25 mouse cellular contexts compared by ENCODE assay signal in genomic region chr14:118569586-118569985, GRCm38 (mm10).
"Had no signal": no experiment of that assay in that cellular context is flagged by ENCODE, and none has a peak within 500 bp of the region (broad histone marks: within the 10 kb centered on the region; RNA-seq: fewer than 3 reads in every experiment).

No protein-coding gene starts in this region.

- H3K4me2 ChIP-seq: heart, embryonic 12.5 days; hindbrain, embryonic 14.5 days; intestine, embryonic 15.5 days; kidney, embryonic 15.5 days; limb, embryonic 12.5 days; liver, embryonic 11.5 days; liver, embryonic 13.5 days had no signal

- H3K27me3 ChIP-seq: heart, embryonic 12.5 days; intestine, embryonic 15.5 days; kidney, embryonic 15.5 days; liver, embryonic 13.5 days had no signal

- H3K36me3 ChIP-seq: heart, embryonic 10.5 days; heart, embryonic 12.5 days; intestine, embryonic 15.5 days; kidney, embryonic 15.5 days; limb, embryonic 10.5 days; limb, embryonic 12.5 days; liver, embryonic 13.5 days had no signal

- DNase-seq: gastrocnemius, postnatal 14 days; gastrocnemius, postnatal 36 days; heart, adult 18-20 months; heart, postnatal 14 days; heart, postnatal 36 days; kidney, adult 18-20 months; kidney, adult 9 months; kidney, postnatal 10 days; kidney, postnatal 25 days; kidney, postnatal 4 days; liver; liver, embryonic 13.5 days had no signal

- H3K4me3 ChIP-seq: heart, embryonic 10.5 days; heart, embryonic 12.5 days; intestine, embryonic 15.5 days; kidney, embryonic 15.5 days; layer of hippocampus, adult 2 months; left cerebral cortex, adult 2 months; limb, embryonic 10.5 days; limb, embryonic 12.5 days; liver, embryonic 13.5 days had no signal

- H3K27ac ChIP-seq: heart, embryonic 10.5 days; hindbrain, embryonic 14.5 days; intestine, embryonic 15.5 days; kidney, embryonic 15.5 days; layer of hippocampus, adult 2 months; left cerebral cortex, adult 2 months; limb, embryonic 10.5 days; limb, embryonic 12.5 days; liver, embryonic 13.5 days had no signal

- ATAC-seq: hindbrain, embryonic 16.5 days; inflammation-experienced regulatory T-cells, adult 6 months; intestine, embryonic 15.5 days; intestine, postnatal 0 days had no signal

- H3K9me3 ChIP-seq: heart, embryonic 10.5 days; heart, embryonic 12.5 days; intestine, embryonic 15.5 days; kidney, embryonic 15.5 days; limb, embryonic 10.5 days; limb, embryonic 12.5 days; liver, embryonic 13.5 days had no signal

- H3K4me1 ChIP-seq: heart, embryonic 10.5 days; heart, embryonic 12.5 days; intestine, embryonic 15.5 days had no signal

- H3K9ac ChIP-seq: heart, embryonic 12.5 days; hindbrain, embryonic 14.5 days; intestine, embryonic 15.5 days; kidney, embryonic 15.5 days; limb, embryonic 12.5 days; liver, embryonic 13.5 days had no signal
